Mouse (Mus musculus) hematopoietic stem cell, adult 5-6 weeks (primary cell): ENCODE measurements around the gene Mrps7. TPM values are rescaled to one million over a fixed set of nuclear protein-coding genes. Genes with fewer than 3 reads are reported as not detected.

ENCODE experiments used
- ATAC-seq, 2 experiments: fragments of 125-278 bp in 1 of 2; replicated peaks in 1 of 2; 2 replicates each; pipeline ENCODE4 v1.8.0; 2016 to 2017; ENCODE audit warnings: inconsistent platforms in 2 of 2, mild to moderate bottlenecking in 2 of 2, moderate number of reproducible peaks in 2 of 2, low read depth in 1 of 2, moderate TSS enrichment in 1 of 2; ENCODE audit not compliant: low FRiP score in 2 of 2, poor library complexity in 2 of 2, severe bottlenecking in 2 of 2, insufficient read depth in 1 of 2, low TSS enrichment in 1 of 2
- total RNA-seq: library from RNA; stranded (forward); fragments of 172-1452, 232-1000 nt; gene quantifications from 2 replicates; pipeline ENCODE4 v1.2.3, GENCODE M21; 2017

The Mrps7 gene
- total RNA-seq, 1 experiment from 2014 or later = 28.1 TPM

- ATAC-seq = no peak
Measured at GRCm38 (mm10) chr11:115603128-115603475, 623 bp upstream of the Mrps7 start.

GRCm38 (mm10) chr11:115604304-115604696 is 575 bp downstream of the Mrps7 start:
- ATAC-seq = peak in 1 of 2 experiments; percentile 3; a peak in 1 of 4 replicates

GRCm38 (mm10) chr11:115606733-115607132 is 3.0 kb downstream of the Mrps7 start:
- no peak for ATAC-seq

GRCm38 (mm10) chr11:115608421-115609399 is 5.0 kb downstream of the Mrps7 start:
- no peak for ATAC-seq

GRCm38 (mm10) chr11:115609576-115609975 is 5.9 kb downstream of the Mrps7 start:
- ATAC-seq = no peak

GRCm38 (mm10) chr11:115611173-115611572 is 7.4 kb downstream of the Mrps7 start:
- ATAC-seq = no peak

- no peak for ATAC-seq
Measured at GRCm38 (mm10) chr11:115612059-115612409, 8.3 kb downstream of the Mrps7 start.

- peak; percentile 87 to 89 for ATAC-seq
Measured at GRCm38 (mm10) chr11:115612410-115613137, 8.8 kb downstream of the Mrps7 start, which contains the start of gene Mif4gd. TSS of gene Mif4gd (minus strand) at chr11:115612969.

- ATAC-seq = peak; percentile 13 to 25; a peak in 2 of 4 replicates
Measured at GRCm38 (mm10) chr11:115613138-115613945, 9.6 kb downstream of the Mrps7 start.

- no peak for ATAC-seq
Measured at GRCm38 (mm10) chr11:115614346-115615107, 10.8 kb downstream of the Mrps7 start.

GRCm38 (mm10) chr11:115615108-115615825 is 11.5 kb downstream of the Mrps7 start:
- no peak for ATAC-seq

GRCm38 (mm10) chr11:115615875-115616274 is 12.2 kb downstream of the Mrps7 start:
- no peak for ATAC-seq

GRCm38 (mm10) chr11:115616371-115616770 is 12.6 kb downstream of the Mrps7 start:
- ATAC-seq = no peak

- ATAC-seq = no peak
Measured at GRCm38 (mm10) chr11:115616893-115617292, 13.2 kb downstream of the Mrps7 start.

- ATAC-seq = no peak
Measured at GRCm38 (mm10) chr11:115618001-115618400, 14.3 kb downstream of the Mrps7 start.

- ATAC-seq = no peak
Measured at GRCm38 (mm10) chr11:115618732-115619516, 15.2 kb downstream of the Mrps7 start.
